Mouse (Mus musculus): ENCODE results near the gene Klc3. TPM values are rescaled to one million over a fixed set of nuclear protein-coding genes. Genes with fewer than 3 reads are reported as not detected.
A peak's percentile ranks its signal among the peaks of the same experiment; 100 is the strongest.

Gene Klc3
- polyA plus RNA-seq, 1 experiment from 2014 or later: 14.8 TPM

MicroRNA genes within 50 kb of the gene (microRNA counts, 519-probe panel; counts per million panel counts)
- microRNA mmu-miR-343: 236 counts per million, percentile 44 among the panel's probes with 10 or more counts

Small RNA genes lying within 50 kb of the gene (microRNA-seq; reads per million reads assigned to microRNA genes)
- gene Mir343: not detected

Other genes with a start within 250 kb of the Klc3 start
- 0.37 and 0.56 TPM in 2 replicates for gene Gipr, start 238.0 kb downstream of the Klc3 start, polyA plus RNA-seq (2015; fragmentation: Nextera tagmentation; extraction: Ambion mirVana)
- gene Eml2, start 227.7 kb downstream of the Klc3 start, polyA plus RNA-seq (2015; fragmentation: Nextera tagmentation; extraction: Ambion mirVana): 5.1 and 7.2 TPM in 2 replicates
- 1.6 and 1.9 TPM in 2 replicates for gene Gpr4, start 191.6 kb downstream of the Klc3 start, polyA plus RNA-seq (2015; fragmentation: Nextera tagmentation; extraction: Ambion mirVana)
- gene Opa3, start 175.8 kb downstream of the Klc3 start, polyA plus RNA-seq (2015; fragmentation: Nextera tagmentation; extraction: Ambion mirVana): 36.2 and 38.2 TPM in 2 replicates
- gene Vasp, start 132.3 kb downstream of the Klc3 start, polyA plus RNA-seq (2015; fragmentation: Nextera tagmentation; extraction: Ambion mirVana): 57.3 and 64.0 TPM in 2 replicates
- not detected in 2 replicates for gene Ppm1n, start 124.0 kb downstream of the Klc3 start, polyA plus RNA-seq (2015; fragmentation: Nextera tagmentation; extraction: Ambion mirVana)
- gene Rtn2, start 121.5 kb downstream of the Klc3 start, polyA plus RNA-seq (2015; fragmentation: Nextera tagmentation; extraction: Ambion mirVana): 10.2 and 11.7 TPM in 2 replicates
- gene Fosb, start 94.1 kb downstream of the Klc3 start, polyA plus RNA-seq (2015; fragmentation: Nextera tagmentation; extraction: Ambion mirVana): 0.06 and 0.23 TPM in 2 replicates
- 93.2 and 106 TPM in 2 replicates for gene Ercc1, start 59.3 kb downstream of the Klc3 start, polyA plus RNA-seq (2015; fragmentation: Nextera tagmentation; extraction: Ambion mirVana)
- 29.4 and 30.5 TPM in 2 replicates for gene Cd3eap, start 44.6 kb downstream of the Klc3 start, polyA plus RNA-seq (2015; fragmentation: Nextera tagmentation; extraction: Ambion mirVana)
- gene Ppp1r13l, start 44.4 kb downstream of the Klc3 start, polyA plus RNA-seq (2015; fragmentation: Nextera tagmentation; extraction: Ambion mirVana): 8.3 and 12.6 TPM in 2 replicates
- 17.0 and 17.4 TPM in 2 replicates for gene Ercc2, start 22.1 kb downstream of the Klc3 start, polyA plus RNA-seq (2015; fragmentation: Nextera tagmentation; extraction: Ambion mirVana)
- gene Ckm, start 672 bp upstream of the Klc3 start, polyA plus RNA-seq (2015; fragmentation: Nextera tagmentation; extraction: Ambion mirVana): 2.1 TPM in 1 of 2 replicates, not detected in the other
- 10.2 and 12.4 TPM in 2 replicates for gene Mark4, start 54.7 kb upstream of the Klc3 start, polyA plus RNA-seq (2015; fragmentation: Nextera tagmentation; extraction: Ambion mirVana)
- gene Exoc3l2, start 59.2 kb upstream of the Klc3 start, polyA plus RNA-seq (2015; fragmentation: Nextera tagmentation; extraction: Ambion mirVana): 0.73 and 0.84 TPM in 2 replicates
- gene Bloc1s3, start 104.3 kb upstream of the Klc3 start, polyA plus RNA-seq (2015; fragmentation: Nextera tagmentation; extraction: Ambion mirVana): 2.3 and 2.7 TPM in 2 replicates
- gene Trappc6a, start 104.3 kb upstream of the Klc3 start, polyA plus RNA-seq (2015; fragmentation: Nextera tagmentation; extraction: Ambion mirVana): 60.2 and 64.1 TPM in 2 replicates
- gene Nkpd1, start 113.7 kb upstream of the Klc3 start, polyA plus RNA-seq (2015; fragmentation: Nextera tagmentation; extraction: Ambion mirVana): 0.08 and 0.15 TPM in 2 replicates
- 26.0 and 30.3 TPM in 2 replicates for gene Ppp1r37, start 159.0 kb upstream of the Klc3 start, polyA plus RNA-seq (2015; fragmentation: Nextera tagmentation; extraction: Ambion mirVana)
- gene Zfp296, start 173.2 kb upstream of the Klc3 start, polyA plus RNA-seq (2015; fragmentation: Nextera tagmentation; extraction: Ambion mirVana): 0.67 and 0.83 TPM in 2 replicates
- gene Gemin7, start 173.5 kb upstream of the Klc3 start, polyA plus RNA-seq (2015; fragmentation: Nextera tagmentation; extraction: Ambion mirVana): 169 and 174 TPM in 2 replicates
- gene Clasrp, start 200.4 kb upstream of the Klc3 start, polyA plus RNA-seq (2015; fragmentation: Nextera tagmentation; extraction: Ambion mirVana): 61.2 and 73.9 TPM in 2 replicates
- 7.5 and 10.5 TPM in 2 replicates for gene Relb, start 225.3 kb upstream of the Klc3 start, polyA plus RNA-seq (2015; fragmentation: Nextera tagmentation; extraction: Ambion mirVana)

All from embryonic facial prominence, embryonic 13.5 days (tissue).